Mouse (Mus musculus): ENCODE measurements around the gene Sh3bp4.
A peak's percentile ranks its signal among the peaks of the same experiment; 100 is the strongest.

The Sh3bp4 gene

DNA sequence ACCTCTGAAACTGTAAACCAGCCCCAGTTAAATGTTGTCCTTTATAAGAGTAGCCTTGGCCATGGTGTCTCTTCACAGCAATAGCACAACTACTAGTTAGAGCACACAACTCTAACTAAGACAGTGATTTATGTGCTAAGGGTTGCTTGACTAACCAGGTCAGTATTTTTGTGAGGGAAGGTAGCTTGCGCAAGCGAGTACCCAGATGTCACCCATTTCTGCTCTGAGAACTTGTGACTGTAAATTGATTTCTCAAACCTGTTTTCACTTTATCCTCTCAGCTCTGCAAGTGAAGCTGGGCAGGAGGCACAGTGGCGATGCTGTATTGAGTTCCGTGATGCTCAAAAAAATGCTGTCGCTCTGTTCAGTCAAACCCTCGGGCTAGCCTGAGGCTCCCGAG is 117.2 kb downstream of the Sh3bp4 start:
- DNase-seq (ENCODE audit: low spot score) = no peak

- no peak for DNase-seq (ENCODE audit: low spot score)
Observed at GRCm38 (mm10) chr1:89188091-89188490, 117.9 kb downstream of the Sh3bp4 start.

- DNase-seq (ENCODE audit: low spot score) = no peak
Observed at GRCm38 (mm10) chr1:89189204-89189603, 119.0 kb downstream of the Sh3bp4 start.

GRCm38 (mm10) chr1:89190621-89191020 is 120.4 kb downstream of the Sh3bp4 start:
- no peak for DNase-seq (ENCODE audit: low spot score)

DNA sequence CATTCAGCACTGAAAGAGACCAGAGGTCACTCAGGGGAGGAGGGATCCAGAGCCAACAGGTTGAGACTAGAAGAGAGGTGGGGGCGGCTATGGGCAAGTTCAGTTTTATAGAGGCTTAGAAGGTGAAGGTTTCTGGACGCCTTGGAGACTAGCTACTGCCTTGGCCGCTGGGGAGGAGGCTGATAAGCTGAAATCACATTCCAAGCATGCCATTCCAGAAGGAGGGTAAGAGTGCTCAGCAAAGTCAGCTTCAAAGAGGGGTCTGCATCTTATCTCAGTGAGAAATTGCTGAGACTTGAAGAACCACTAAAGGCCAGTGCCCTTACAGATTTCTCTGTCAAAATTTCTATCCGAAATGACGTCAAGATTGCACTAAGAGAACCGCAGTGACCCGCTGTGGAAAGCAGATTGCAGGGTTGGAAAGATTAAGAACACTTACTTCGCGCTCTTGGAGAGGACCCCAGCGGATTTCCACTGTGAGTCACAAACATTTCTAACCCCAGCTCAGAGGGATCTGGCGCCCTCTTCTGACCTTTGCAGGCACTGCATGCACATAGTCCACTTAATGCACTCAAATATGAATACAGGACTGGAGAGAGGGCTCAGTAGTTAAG is 121.0 kb downstream of the Sh3bp4 start:
- peak; percentile 79 for DNase-seq (ENCODE audit: low spot score)

GRCm38 (mm10) chr1:89192536-89193220 is 122.5 kb downstream of the Sh3bp4 start:
- DNase-seq (ENCODE audit: low spot score) = no peak

- no peak for DNase-seq (ENCODE audit: low spot score)
Observed at GRCm38 (mm10) chr1:89193576-89193975, 123.4 kb downstream of the Sh3bp4 start.

GRCm38 (mm10) chr1:89195827-89196712 is 125.9 kb downstream of the Sh3bp4 start:
- peak; percentile 60 for DNase-seq (ENCODE audit: low spot score)

Measured in yolk sac, embryonic 10.5 days (tissue).